Mouse (Mus musculus): Measurements from ENCODE around the gene H2-D1. TPM values are rescaled to one million over a fixed set of nuclear protein-coding genes. Genes with fewer than 3 reads are reported as not detected.

Gene H2-D1
- polyA plus RNA-seq, 1 experiment, result 878 TPM

DNA sequence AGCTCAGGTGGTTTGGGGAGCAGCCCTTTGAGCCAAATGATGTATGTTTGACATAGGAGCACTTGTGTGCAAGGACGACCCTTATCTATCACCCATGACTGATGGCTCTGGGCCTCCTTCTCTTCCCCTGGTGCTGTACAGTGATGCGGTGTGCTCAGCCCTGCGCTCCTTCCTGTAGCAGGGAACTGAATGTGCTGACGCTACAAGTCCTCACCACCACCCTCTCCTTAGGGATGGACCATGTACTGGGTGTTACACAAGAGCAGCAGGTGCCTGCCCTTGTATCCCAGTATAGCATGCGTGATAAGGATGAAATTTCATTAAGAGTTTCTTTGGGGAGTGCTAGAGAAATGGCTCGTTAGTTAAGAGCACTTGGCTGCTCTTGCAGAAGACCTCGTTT is 15.4 kb upstream of the H2-D1 start:
- DNase-seq, result no peak
- WGBS, result 70% methylated on average over 7 of the region's 7 CpGs
- peaks cover 13% of the 10 kb centered on the region for H3K4me1 ChIP-seq (ENCODE audit: control insufficient read depth, insufficient read depth, low read length)
- H3K4me3 ChIP-seq (replicated peaks; ENCODE audit: extremely low read depth, low read depth, low read length), result no peak overlapping the region
- no peak for TF ChIP-seq POLR2A (IDR thresholded peaks at IDR 0.05; ENCODE audit: borderline replicate concordance, extremely low read depth, low read depth, low read length)

DNA sequence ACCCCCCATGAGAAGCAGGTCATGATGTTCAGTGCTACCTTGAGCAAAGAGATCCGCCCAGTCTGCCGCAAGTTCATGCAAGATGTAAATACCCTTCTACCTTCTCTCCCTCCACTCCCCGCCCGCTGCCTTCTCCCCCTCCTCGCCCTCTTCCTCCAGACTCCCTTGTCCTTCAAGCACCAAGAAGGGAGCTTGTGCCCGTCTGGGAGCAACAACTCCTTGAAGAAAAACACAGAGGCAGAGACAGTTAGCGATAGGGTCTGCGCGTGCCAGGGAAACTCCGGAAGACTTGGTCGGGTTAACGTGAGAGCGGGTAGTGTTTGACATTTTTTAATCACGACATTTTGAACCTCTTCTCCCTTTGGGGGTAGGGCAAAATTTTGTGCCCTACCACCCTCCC is 13.5 kb upstream of the H2-D1 start:
- peaks cover 4% of the 10 kb centered on the region; the same call in 1 of the 2 replicates for H3K4me1 ChIP-seq (ENCODE audit: control insufficient read depth, insufficient read depth, low read length)
- no peak overlapping the region for H3K4me3 ChIP-seq (replicated peaks; ENCODE audit: extremely low read depth, low read depth, low read length)
- no peak for DNase-seq
- TF ChIP-seq POLR2A (IDR thresholded peaks at IDR 0.05; ENCODE audit: borderline replicate concordance, extremely low read depth, low read depth, low read length), result no peak
- TF ChIP-seq CTCF (IDR thresholded peaks at IDR 0.05; ENCODE audit: insufficient read depth, low read length), result no peak
- 78% methylated on average over 14 of the region's 14 CpGs for WGBS

DNA sequence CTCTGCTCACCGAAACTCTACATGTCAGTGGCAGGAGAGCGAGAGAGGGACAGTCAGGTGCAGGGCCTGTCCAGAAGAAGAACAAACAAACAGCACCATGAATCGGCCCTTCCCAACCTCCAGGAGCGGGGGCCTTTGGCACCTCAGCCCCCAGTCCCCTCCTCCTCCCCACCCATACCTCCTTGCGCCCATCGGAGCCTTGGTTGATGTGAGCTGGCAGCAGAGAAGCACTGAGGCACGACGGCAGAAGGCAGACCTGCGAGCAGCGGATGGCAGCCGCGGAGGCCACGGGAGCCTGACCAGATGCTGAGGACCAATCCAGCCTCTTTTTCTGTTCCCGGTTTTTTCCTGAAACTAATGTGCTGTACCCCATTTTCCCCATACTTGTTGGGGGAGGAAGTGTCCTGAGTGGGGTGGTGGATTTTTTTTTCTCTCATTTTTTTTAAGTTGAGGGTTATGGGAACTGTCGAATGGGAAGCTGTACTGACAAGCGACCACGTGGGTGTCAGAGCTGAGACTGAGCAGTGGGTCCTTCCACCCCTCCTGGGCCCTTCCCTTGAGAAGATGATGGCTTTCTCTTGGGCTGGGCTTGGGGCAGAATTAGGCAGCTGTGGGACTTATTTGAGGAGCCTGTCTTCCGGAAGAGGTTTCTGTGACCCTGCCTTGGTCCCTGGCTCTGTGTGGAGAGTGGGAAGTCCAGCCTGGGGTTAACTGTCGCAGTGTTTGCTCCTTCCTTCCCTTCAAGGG is 12.9 kb upstream of the H2-D1 start:
- Histone ChIP-seq H3K4me3 (replicated peaks; ENCODE audit: extremely low read depth, low read depth, low read length) (no peak overlapping the region), H3K4me1 (ENCODE audit: control insufficient read depth, insufficient read depth, low read length) (no peaks in the 10 kb centered on the region)
- TF ChIP-seq CTCF (IDR thresholded peaks at IDR 0.05; ENCODE audit: insufficient read depth, low read length), result no peak
- TF ChIP-seq POLR2A (IDR thresholded peaks at IDR 0.05; ENCODE audit: borderline replicate concordance, extremely low read depth, low read depth, low read length), result 0 out of 2 replicates have a peak, but pooled peaks have one; percentile 8
- 80% methylated on average over 19 of the region's 19 CpGs for WGBS
- DNase-seq, result no peak

DNA sequence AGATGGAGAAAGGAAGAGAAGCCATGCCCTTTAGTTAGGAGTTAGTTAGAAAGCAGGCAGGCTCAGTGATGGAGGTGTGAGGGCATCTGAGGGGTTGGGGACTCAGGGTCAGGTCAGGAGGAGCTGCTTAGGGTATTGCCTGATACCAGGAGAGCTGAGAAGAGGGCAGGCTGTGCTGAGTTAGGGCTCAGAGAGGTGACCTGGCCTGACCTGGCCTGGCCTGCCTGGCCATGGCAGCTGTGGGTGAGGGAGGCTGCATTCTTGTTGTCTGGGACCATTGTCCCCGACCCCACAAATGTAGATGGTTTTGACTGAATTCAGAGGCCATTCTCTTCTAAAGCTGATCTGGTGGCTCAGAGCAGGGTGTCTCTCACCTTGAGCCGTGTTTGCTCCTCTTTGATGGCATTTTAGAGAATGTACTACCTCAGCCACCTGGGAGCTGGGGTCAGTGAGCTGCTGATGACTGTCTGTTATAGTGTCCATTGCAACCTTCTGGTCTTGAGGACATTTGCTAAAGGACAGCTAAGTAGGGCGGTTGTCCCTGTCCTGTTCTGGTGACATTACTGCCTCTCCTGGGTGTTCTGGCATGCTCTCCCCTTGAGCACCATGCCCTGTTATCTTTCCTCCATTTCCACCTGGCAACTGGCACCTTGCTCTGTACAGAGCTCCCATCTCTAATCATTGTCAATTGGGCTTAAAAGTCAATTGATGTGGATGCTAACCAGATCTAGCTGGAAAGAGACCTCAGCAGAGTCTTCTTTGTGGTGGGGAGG is 12.0 kb upstream of the H2-D1 start:
- 80% methylated on average over 3 of the region's 3 CpGs for WGBS
- TF ChIP-seq POLR2A (IDR thresholded peaks at IDR 0.05; ENCODE audit: borderline replicate concordance, extremely low read depth, low read depth, low read length) (no peak), CTCF (IDR thresholded peaks at IDR 0.05; ENCODE audit: insufficient read depth, low read length) (no peak)
- no peak overlapping the region for H3K4me3 ChIP-seq (replicated peaks; ENCODE audit: extremely low read depth, low read depth, low read length)
- DNase-seq, result no peak
- no peaks in the 10 kb centered on the region for H3K4me1 ChIP-seq (ENCODE audit: control insufficient read depth, insufficient read depth, low read length)

DNA sequence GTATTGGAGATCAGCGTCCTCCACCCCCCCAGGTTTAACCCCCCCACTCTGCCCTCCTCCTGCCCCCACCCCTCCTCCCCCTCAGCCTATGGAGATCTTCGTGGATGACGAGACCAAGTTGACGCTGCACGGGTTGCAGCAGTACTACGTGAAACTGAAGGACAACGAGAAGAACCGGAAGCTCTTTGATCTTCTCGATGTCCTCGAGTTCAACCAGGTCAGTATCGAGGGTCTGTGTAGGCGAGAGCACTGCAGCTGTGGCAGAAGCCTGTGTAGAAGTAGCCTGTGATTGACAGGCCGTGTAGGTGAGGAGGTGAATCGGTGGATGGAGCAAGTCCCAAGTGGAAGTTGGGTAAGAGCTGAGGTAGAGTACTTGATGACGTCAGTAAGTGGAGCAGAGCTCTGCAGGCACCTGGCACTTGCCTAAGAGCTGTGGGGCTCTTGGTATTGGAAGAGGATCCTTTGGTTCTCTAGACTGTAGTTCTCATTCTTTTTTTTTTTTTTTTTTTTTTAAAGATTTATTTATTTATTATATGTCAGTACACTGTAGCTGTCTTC is 11.3 kb upstream of the H2-D1 start:
- H3K4me3 ChIP-seq (replicated peaks; ENCODE audit: extremely low read depth, low read depth, low read length), result no peak overlapping the region
- TF ChIP-seq CTCF (IDR thresholded peaks at IDR 0.05; ENCODE audit: insufficient read depth, low read length), result no peak
- no peak; the same call in 1 of the 2 replicates for TF ChIP-seq POLR2A (IDR thresholded peaks at IDR 0.05; ENCODE audit: borderline replicate concordance, extremely low read depth, low read depth, low read length)
- no peaks in the 10 kb centered on the region for H3K4me1 ChIP-seq (ENCODE audit: control insufficient read depth, insufficient read depth, low read length)
- WGBS, result 64% methylated on average over 15 of the region's 15 CpGs
- DNase-seq, result peak; percentile 63

DNA sequence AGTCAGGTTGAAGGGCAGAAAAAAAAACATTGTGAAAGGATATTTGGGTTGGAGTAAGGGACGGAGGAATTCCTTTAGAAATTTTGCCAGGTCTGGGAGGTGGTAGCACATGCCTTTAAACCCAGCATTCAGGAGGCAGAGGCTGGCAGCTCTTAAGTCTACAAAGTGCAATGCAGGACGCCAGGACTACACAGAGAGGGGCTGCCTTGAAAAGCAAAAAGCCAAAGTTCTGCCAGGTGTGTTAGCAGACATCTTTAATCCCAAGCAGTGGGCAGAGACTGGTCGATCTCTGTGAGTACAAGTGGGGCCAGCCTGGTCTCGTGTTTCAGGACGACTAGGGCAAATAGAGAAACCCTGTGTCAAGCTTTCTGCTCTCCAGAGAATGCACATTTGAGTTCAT is 10.5 kb upstream of the H2-D1 start:
- WGBS, result 66% methylated on average over 5 of the region's 5 CpGs

DNA sequence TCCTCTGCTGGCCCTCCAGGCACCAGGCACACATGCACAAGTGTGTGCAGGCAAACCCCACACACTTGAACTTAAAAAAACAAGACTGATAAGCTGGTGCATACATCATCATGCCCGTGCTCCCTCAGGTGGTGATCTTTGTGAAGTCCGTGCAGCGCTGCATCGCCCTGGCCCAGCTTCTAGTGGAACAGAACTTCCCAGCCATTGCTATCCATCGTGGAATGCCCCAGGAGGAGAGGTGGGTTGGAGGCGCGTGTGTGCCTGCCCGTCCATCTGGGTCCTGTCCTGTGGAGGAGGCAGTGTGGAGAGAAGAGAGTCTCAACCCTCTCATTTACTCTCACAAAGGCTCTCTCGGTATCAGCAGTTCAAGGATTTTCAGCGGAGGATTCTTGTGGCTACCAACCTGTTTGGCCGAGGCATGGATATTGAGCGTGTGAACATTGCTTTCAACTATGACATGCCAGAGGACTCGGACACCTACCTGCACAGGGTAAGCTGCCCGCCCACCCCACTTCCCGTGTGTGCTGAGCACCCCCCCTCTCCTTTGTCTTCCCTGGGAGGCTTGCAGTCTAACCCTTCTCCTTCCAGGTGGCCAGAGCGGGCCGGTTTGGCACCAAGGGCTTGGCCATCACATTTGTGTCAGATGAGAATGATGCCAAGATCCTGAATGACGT is 9.8 kb upstream of the H2-D1 start:
- H3K4me3 ChIP-seq (replicated peaks; ENCODE audit: extremely low read depth, low read depth, low read length), result no peak overlapping the region
- peaks cover 1% of the 10 kb centered on the region for H3K4me1 ChIP-seq (ENCODE audit: control insufficient read depth, insufficient read depth, low read length)
- TF ChIP-seq CTCF (IDR thresholded peaks at IDR 0.05; ENCODE audit: insufficient read depth, low read length) (no peak), POLR2A (IDR thresholded peaks at IDR 0.05; ENCODE audit: borderline replicate concordance, extremely low read depth, low read depth, low read length) (0 out of 2 replicates have a peak, but pooled peaks have one; percentile 1)
- DNase-seq, result no peak
- WGBS, result 72% methylated on average over 18 of the region's 18 CpGs

More for the DNA sequence above, 10.5 kb upstream of the H2-D1 start:
- TF ChIP-seq CTCF (IDR thresholded peaks at IDR 0.05; ENCODE audit: insufficient read depth, low read length), result no peak
- TF ChIP-seq POLR2A (IDR thresholded peaks at IDR 0.05; ENCODE audit: borderline replicate concordance, extremely low read depth, low read depth, low read length), result no peak
- Histone ChIP-seq H3K4me3 (replicated peaks; ENCODE audit: extremely low read depth, low read depth, low read length) (no peak overlapping the region), H3K4me1 (ENCODE audit: control insufficient read depth, insufficient read depth, low read length) (no peaks in the 10 kb centered on the region)
- no peak for DNase-seq

DNA sequence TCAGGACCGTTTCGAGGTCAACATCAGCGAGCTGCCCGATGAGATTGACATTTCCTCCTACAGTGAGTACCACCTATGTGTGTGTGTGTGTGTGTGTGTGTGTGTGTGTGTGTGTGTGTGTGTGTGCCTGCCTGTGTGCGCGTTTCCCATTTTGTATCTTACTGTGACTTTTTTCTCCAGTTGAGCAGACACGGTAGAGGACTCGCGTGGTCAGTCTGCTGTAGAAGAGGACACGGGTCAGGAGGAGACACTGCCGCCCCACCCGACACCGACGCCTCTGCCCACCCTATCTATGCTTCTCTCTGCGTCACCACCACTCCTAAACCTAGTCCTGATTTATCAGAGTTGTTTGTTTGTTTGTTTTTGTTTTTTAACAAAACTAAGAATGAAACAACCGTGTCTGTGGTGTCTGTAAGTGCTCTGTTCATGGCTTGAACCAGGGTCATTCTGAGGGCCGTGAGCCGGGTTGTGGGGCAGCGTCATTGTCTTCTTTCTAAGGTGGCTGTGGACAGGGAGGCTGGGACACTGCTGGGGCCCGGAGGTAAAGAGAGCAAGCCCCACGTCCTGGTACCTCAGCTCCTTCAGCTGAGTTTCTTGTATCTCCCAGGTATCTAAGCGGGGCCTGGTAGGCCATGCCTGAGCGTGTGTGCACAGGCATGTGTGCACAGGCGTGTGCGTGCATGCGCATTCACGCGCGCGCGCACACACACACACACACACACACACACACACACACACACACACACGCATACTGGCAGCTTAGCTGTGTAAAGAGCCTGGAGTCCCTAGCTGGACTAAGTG is 9.0 kb upstream of the H2-D1 start:
- no peak for DNase-seq
- Histone ChIP-seq H3K4me3 (replicated peaks; ENCODE audit: extremely low read depth, low read depth, low read length) (no peak overlapping the region), H3K4me1 (ENCODE audit: control insufficient read depth, insufficient read depth, low read length) (peaks cover 3% of the 10 kb centered on the region)
- TF ChIP-seq POLR2A (IDR thresholded peaks at IDR 0.05; ENCODE audit: borderline replicate concordance, extremely low read depth, low read depth, low read length) (no peak), CTCF (IDR thresholded peaks at IDR 0.05; ENCODE audit: insufficient read depth, low read length) (no peak)
- 80% methylated on average over 32 of the region's 32 CpGs for WGBS
